Mouse (Mus musculus): Measurements from ENCODE around the gene Haao. TPM values are rescaled to one million over a fixed set of nuclear protein-coding genes. Genes with fewer than 3 reads are reported as not detected.

Haao gene
- 4.9 and 6.3 TPM in 2 replicates for polyA plus RNA-seq (2015; fragmentation: Nextera tagmentation; extraction: Ambion mirVana)

DNA sequence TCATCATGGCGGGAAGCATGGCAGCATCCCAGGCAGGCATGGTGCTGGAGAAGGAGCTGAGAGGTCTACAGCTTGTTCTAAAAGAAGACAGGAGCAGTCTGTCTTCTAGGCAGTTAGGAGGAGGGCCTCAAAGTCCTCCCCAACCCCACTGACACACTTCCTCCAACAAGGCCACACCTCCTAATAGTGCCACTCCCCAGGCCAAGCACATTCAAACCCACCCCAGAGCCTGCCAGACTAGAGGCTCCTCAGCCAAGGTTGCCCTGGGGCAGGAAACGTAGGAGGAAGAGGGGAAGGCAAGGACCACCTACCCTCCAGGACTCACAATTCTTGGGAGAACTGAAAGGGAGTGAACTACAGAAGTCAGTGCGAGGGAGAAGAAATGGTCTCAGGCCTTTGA, at the start of gene Haao:
Gene Haao (minus strand): TSS at position 149 of the 400 bp plus-strand sequence.
- Histone ChIP-seq H3K9me3 (replicated peaks; ENCODE audit: low read length) (no peaks in the 10 kb centered on the region), H3K4me1 (replicated peaks; ENCODE audit: insufficient read depth, low read length) (no peaks in the 10 kb centered on the region), H3K27ac (no peak within 1 kb of the TSS), H3K9ac (ENCODE audit: low read depth, low read length) (no peak within 1 kb of the TSS), H3K4me3 (replicated peaks; ENCODE audit: low read depth, low read length) (no peak within 1 kb of the TSS), H3K27me3 (ENCODE audit: insufficient read depth, low read length) (no peaks in the 10 kb centered on the region), H3K4me2 (ENCODE audit: low read length) (no peak within 1 kb of the TSS), H3K36me3 (ENCODE audit: insufficient read depth, low read length) (no peaks in the 10 kb centered on the region)
- WGBS: 81% methylated on average over 3 of the region's 3 CpGs
- DNase-seq (ENCODE audit: low spot score): no peak
- ATAC-seq (replicated peaks; ENCODE audit: low FRiP score, low read depth): no peak
- TF ChIP-seq CTCF (IDR thresholded peaks at IDR 0.05; ENCODE audit: low read depth): no peak

DNA sequence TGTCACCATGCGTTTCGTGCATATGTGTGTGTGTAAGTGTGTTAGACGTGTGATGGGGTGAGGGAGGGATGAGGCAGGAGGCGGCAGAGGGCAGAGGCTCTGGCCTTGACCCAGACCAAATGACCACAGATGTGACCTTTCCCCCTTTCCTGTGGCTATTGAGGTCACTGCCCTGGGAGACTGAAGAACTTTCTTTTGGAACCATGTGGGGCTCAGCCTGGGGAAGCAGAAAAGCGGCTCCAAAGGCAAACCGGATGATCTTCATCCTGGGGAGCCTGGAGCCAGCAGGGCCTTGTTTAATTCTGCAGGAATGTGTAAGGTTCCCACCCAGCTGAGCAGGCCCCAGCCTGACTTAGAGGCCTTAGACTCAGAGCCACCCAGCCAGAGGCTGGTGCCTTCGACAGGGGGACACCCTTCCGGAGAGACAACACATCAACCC, 49.6 kb upstream of the Haao start:
- Histone ChIP-seq H3K27ac (peak overlapping the region; percentile 34; the same call in 1 of the 2 replicates), H3K4me2 (ENCODE audit: low read length) (no peak overlapping the region), H3K9me3 (replicated peaks; ENCODE audit: low read length) (no peaks in the 10 kb centered on the region), H3K9ac (ENCODE audit: low read depth, low read length) (no peak overlapping the region), H3K4me1 (replicated peaks; ENCODE audit: insufficient read depth, low read length) (peaks cover 2% of the 10 kb centered on the region; the same call in 1 of the 2 replicates), H3K36me3 (ENCODE audit: insufficient read depth, low read length) (no peaks in the 10 kb centered on the region), H3K27me3 (ENCODE audit: insufficient read depth, low read length) (no peaks in the 10 kb centered on the region), H3K4me3 (replicated peaks; ENCODE audit: low read depth, low read length) (no peak overlapping the region)
- no peak for TF ChIP-seq CTCF (IDR thresholded peaks at IDR 0.05; ENCODE audit: low read depth)
- DNase-seq (ENCODE audit: low spot score) (no peak), ATAC-seq (replicated peaks; ENCODE audit: low FRiP score, low read depth) (no peak)
- 73% methylated on average over 8 of the region's 8 CpGs for WGBS

DNA sequence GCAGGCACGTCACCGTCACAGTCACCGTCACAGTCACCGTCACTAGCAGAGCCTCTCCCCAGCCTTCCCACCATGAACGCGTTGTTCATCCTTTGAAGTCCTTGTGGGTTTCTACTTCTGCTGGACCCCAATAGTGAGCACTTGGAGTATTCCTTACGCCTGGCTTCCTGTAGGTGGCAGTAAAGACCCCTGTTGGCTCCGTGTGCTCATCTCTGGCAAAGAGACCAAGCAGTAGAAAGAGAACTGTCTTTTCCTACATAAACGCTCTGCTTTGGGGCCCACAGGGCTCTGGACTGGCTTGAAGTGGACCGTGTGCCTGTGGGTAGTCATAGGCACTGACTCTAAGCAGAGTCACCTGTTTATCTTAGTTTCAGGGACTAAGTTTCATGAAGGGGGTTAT, 49.0 kb upstream of the Haao start:
- Histone ChIP-seq H3K4me3 (replicated peaks; ENCODE audit: low read depth, low read length) (no peak overlapping the region), H3K27me3 (ENCODE audit: insufficient read depth, low read length) (no peaks in the 10 kb centered on the region), H3K27ac (no peak overlapping the region), H3K4me2 (ENCODE audit: low read length) (no peak overlapping the region), H3K9me3 (replicated peaks; ENCODE audit: low read length) (no peaks in the 10 kb centered on the region), H3K9ac (ENCODE audit: low read depth, low read length) (no peak overlapping the region), H3K4me1 (replicated peaks; ENCODE audit: insufficient read depth, low read length) (peaks cover 3% of the 10 kb centered on the region; the same call in 1 of the 2 replicates), H3K36me3 (ENCODE audit: insufficient read depth, low read length) (no peaks in the 10 kb centered on the region)
- TF ChIP-seq CTCF (IDR thresholded peaks at IDR 0.05; ENCODE audit: low read depth): peak; percentile 84
- 31% methylated on average over 10 of the region's 10 CpGs for WGBS
- DNase-seq (ENCODE audit: low spot score): peak; percentile 90
- no peak for ATAC-seq (replicated peaks; ENCODE audit: low FRiP score, low read depth)

DNA sequence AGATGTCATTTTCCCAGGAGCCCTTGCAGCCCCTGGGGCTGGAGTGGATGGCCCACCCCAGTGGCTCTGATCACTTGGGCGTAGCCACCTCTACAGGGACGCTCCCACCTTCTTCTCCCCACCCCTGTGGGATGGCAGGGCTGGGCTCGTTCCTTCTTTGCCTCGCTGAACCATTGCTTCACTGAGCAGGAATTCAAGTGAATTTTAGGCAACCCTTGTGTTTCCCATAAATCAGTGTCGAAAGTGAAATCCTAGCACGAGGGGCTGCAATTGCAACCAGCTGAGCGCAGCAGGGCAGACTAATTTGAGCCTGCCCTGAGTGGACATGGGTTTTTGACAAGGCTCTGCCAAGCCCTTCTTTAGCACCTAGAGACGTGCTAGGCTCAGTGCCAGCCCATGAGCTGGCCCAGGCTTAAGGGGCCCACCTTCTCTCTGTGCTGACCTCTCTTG, 47.6 kb upstream of the Haao start:
- Histone ChIP-seq H3K27ac (peak overlapping the region; percentile 61; the same call in 1 of the 2 replicates), H3K4me2 (ENCODE audit: low read length) (no peak overlapping the region), H3K4me1 (replicated peaks; ENCODE audit: insufficient read depth, low read length) (peaks cover 10% of the 10 kb centered on the region), H3K4me3 (replicated peaks; ENCODE audit: low read depth, low read length) (no peak overlapping the region), H3K36me3 (ENCODE audit: insufficient read depth, low read length) (no peaks in the 10 kb centered on the region), H3K9ac (ENCODE audit: low read depth, low read length) (no peak overlapping the region), H3K27me3 (ENCODE audit: insufficient read depth, low read length) (no peaks in the 10 kb centered on the region), H3K9me3 (replicated peaks; ENCODE audit: low read length) (no peaks in the 10 kb centered on the region)
- peak; percentile 90 for DNase-seq (ENCODE audit: low spot score)
- peak; percentile 86 for ATAC-seq (replicated peaks; ENCODE audit: low FRiP score, low read depth)
- WGBS: 20% methylated on average over 8 of the region's 8 CpGs
- TF ChIP-seq CTCF (IDR thresholded peaks at IDR 0.05; ENCODE audit: low read depth): no peak

DNA sequence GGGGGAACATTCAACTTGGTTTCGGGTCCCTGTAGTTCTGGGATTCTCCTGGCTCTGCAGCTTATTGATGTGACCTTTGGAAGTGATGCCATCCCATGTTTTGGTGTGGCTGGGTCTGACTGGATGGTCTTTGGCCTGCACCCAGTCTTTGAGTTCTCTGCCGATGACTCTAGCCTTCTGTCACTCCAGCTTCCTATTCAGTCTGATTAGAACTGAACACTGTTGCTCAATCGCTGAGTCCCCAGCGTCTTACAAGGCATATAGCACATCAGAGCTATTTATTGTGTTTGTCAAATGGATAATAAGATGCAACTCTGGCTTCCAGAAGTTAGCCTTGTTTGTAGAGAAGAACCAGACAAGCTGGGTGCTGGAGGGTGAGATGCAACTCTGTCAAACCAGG, 45.4 kb upstream of the Haao start:
- DNase-seq (ENCODE audit: low spot score): no peak

DNA sequence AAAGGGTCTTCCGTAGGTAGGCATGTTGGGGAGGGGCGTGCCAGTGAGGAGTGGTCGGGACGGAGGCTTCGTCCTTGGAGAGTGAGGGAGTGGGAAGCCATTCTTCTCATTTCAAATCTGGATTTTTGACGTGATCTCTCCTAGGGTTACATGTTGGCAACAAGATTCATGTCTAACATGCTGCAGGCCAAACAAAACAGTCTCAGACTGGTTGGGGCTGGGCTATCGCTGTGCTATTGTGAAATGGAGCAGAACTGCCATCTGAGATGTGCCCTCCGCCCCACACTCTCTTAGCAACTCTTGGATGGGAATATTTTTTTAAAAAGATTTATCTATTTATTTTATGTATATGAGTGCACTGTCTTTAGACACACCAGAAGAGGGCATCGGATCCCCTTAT, 44.1 kb upstream of the Haao start:
- no peak for TF ChIP-seq CTCF (IDR thresholded peaks at IDR 0.05; ENCODE audit: low read depth)
- Histone ChIP-seq H3K27me3 (ENCODE audit: insufficient read depth, low read length) (no peaks in the 10 kb centered on the region), H3K9ac (ENCODE audit: low read depth, low read length) (no peak overlapping the region), H3K27ac (no peak overlapping the region), H3K4me2 (ENCODE audit: low read length) (no peak overlapping the region), H3K36me3 (ENCODE audit: insufficient read depth, low read length) (no peaks in the 10 kb centered on the region), H3K4me3 (replicated peaks; ENCODE audit: low read depth, low read length) (no peak overlapping the region), H3K9me3 (replicated peaks; ENCODE audit: low read length) (no peaks in the 10 kb centered on the region), H3K4me1 (replicated peaks; ENCODE audit: insufficient read depth, low read length) (peaks cover 15% of the 10 kb centered on the region)
- no peak for DNase-seq (ENCODE audit: low spot score)
- ATAC-seq (replicated peaks; ENCODE audit: low FRiP score, low read depth): no peak
- 50% methylated on average over 9 of the region's 9 CpGs for whole genome bisulfite sequencing

More for the DNA sequence above, 45.4 kb upstream of the Haao start:
- Histone ChIP-seq H3K36me3 (ENCODE audit: insufficient read depth, low read length) (no peaks in the 10 kb centered on the region), H3K27me3 (ENCODE audit: insufficient read depth, low read length) (no peaks in the 10 kb centered on the region), H3K4me1 (replicated peaks; ENCODE audit: insufficient read depth, low read length) (peaks cover 15% of the 10 kb centered on the region), H3K4me2 (ENCODE audit: low read length) (no peak overlapping the region), H3K27ac (no peak overlapping the region), H3K9ac (ENCODE audit: low read depth, low read length) (no peak overlapping the region), H3K9me3 (replicated peaks; ENCODE audit: low read length) (no peaks in the 10 kb centered on the region), H3K4me3 (replicated peaks; ENCODE audit: low read depth, low read length) (no peak overlapping the region)
- WGBS: 88% methylated on average over 4 of the region's 4 CpGs
- no peak for TF ChIP-seq CTCF (IDR thresholded peaks at IDR 0.05; ENCODE audit: low read depth)
- no peak for ATAC-seq (replicated peaks; ENCODE audit: low FRiP score, low read depth)

DNA sequence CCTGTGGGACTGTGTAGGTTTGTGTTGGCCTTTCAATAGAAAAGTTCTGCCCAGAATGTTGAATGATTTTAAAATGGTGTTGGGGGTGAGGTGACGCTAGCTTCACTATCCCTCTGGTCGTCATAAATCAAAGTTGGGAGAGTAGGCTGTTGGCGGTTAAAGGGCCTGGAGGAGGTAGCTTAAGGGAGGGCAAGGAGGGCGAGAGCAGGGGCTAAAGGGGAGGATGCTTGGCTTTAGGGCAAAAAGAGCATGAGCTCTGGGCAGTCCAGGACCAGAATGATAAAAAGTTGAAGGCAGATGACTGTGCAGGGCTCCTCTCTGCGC, 42.6 kb upstream of the Haao start:
- Histone ChIP-seq H3K9ac (ENCODE audit: low read depth, low read length) (no peak overlapping the region), H3K36me3 (ENCODE audit: insufficient read depth, low read length) (no peaks in the 10 kb centered on the region), H3K9me3 (replicated peaks; ENCODE audit: low read length) (no peaks in the 10 kb centered on the region), H3K4me3 (replicated peaks; ENCODE audit: low read depth, low read length) (no peak overlapping the region), H3K27ac (peak overlapping the region; percentile 83), H3K4me2 (ENCODE audit: low read length) (no peak overlapping the region), H3K4me1 (replicated peaks; ENCODE audit: insufficient read depth, low read length) (peaks cover 13% of the 10 kb centered on the region), H3K27me3 (ENCODE audit: insufficient read depth, low read length) (no peaks in the 10 kb centered on the region)
- peak; percentile 70 for DNase-seq (ENCODE audit: low spot score)
- no peak for ATAC-seq (replicated peaks; ENCODE audit: low FRiP score, low read depth)
- 24% methylated on average over 5 of the region's 5 CpGs for WGBS
- no peak for TF ChIP-seq CTCF (IDR thresholded peaks at IDR 0.05; ENCODE audit: low read depth)
